Mouse (Mus musculus): ENCODE measurements around the gene Ssh3. TPM values are rescaled to one million over a fixed set of nuclear protein-coding genes. Genes with fewer than 3 reads are reported as not detected.

Ssh3 gene
- 10.8 and 19.7 TPM in 2 replicates for polyA plus RNA-seq (2015; fragmentation: Nextera tagmentation; extraction: Ambion mirVana)

GRCm38 (mm10) chr19:4268566-4269361, at the start of gene Ssh3:
Gene Ssh3 (minus strand): TSS chr19:4269180.

GRCm38 (mm10) chr19:4306190-4306577, 37.2 kb upstream of the Ssh3 start, which contains the start of gene Grk2:
Gene Grk2 (minus strand): TSS chr19:4306222.

GRCm38 (mm10) chr19:4282898-4283553, 14.0 kb upstream of the Ssh3 start, which contains the start of gene Ankrd13d:
Gene Ankrd13d (minus strand): TSS chr19:4283137.

GRCm38 (mm10) chr19:4231253-4232185, 37.5 kb downstream of the Ssh3 start, which contains the start of gene Pold4:
Gene Pold4 (plus strand): TSS chr19:4231899.

GRCm38 (mm10) chr19:4214071-4214770, 54.8 kb downstream of the Ssh3 start, which contains the start of the genes Clcf1 and AC109138.7:
Gene Clcf1 (plus strand): TSS chr19:4214238.
Gene AC109138.7 (plus strand): TSS chr19:4214357.

Small RNA genes within 50 kb of the gene (microRNA-seq; reads per million reads assigned to microRNA genes)
- gene Gm26115 (ENCODE audit: borderline replicate concordance, insufficient number of aligned reads) = not detected
- 1.1 reads per million for gene Mir6985 (ENCODE audit: borderline replicate concordance, insufficient number of aligned reads)

Other genes starting within 250 kb of the Ssh3 start
- gene Gstp1, start 231.2 kb downstream of the Ssh3 start, polyA plus RNA-seq (2015; fragmentation: Nextera tagmentation; extraction: Ambion mirVana) = 407 and 489 TPM in 2 replicates
- 6.0 and 9.7 TPM in 2 replicates for gene Gstp2, start 223.2 kb downstream of the Ssh3 start, polyA plus RNA-seq (2015; fragmentation: Nextera tagmentation; extraction: Ambion mirVana)
- gene Gstp3, start 209.6 kb downstream of the Ssh3 start, polyA plus RNA-seq (2015; fragmentation: Nextera tagmentation; extraction: Ambion mirVana) = 3.0 and 3.5 TPM in 2 replicates
- not detected in 2 replicates for gene Cabp2, start 187.6 kb downstream of the Ssh3 start, polyA plus RNA-seq (2015; fragmentation: Nextera tagmentation; extraction: Ambion mirVana)
- 66.6 and 102 TPM in 2 replicates for gene Cdk2ap2, start 172.0 kb downstream of the Ssh3 start, polyA plus RNA-seq (2015; fragmentation: Nextera tagmentation; extraction: Ambion mirVana)
- gene Pitpnm1, start 169.2 kb downstream of the Ssh3 start, polyA plus RNA-seq (2015; fragmentation: Nextera tagmentation; extraction: Ambion mirVana) = 12.9 and 14.0 TPM in 2 replicates
- gene Aip, start 143.3 kb downstream of the Ssh3 start, polyA plus RNA-seq (2015; fragmentation: Nextera tagmentation; extraction: Ambion mirVana) = 78.0 and 102 TPM in 2 replicates
- not detected in 2 replicates for gene Gpr152, start 129.4 kb downstream of the Ssh3 start, polyA plus RNA-seq (2015; fragmentation: Nextera tagmentation; extraction: Ambion mirVana)
- gene Cabp4, start 125.1 kb downstream of the Ssh3 start, polyA plus RNA-seq (2015; fragmentation: Nextera tagmentation; extraction: Ambion mirVana) = 0.03 and 0.06 TPM in 2 replicates
- 169 and 210 TPM in 2 replicates for gene Coro1b, start 120.6 kb downstream of the Ssh3 start, polyA plus RNA-seq (2015; fragmentation: Nextera tagmentation; extraction: Ambion mirVana)
- 2.5 and 4.9 TPM in 2 replicates for gene Ptprcap, start 115.6 kb downstream of the Ssh3 start, polyA plus RNA-seq (2015; fragmentation: Nextera tagmentation; extraction: Ambion mirVana)
- gene Rps6kb2, start 105.8 kb downstream of the Ssh3 start, polyA plus RNA-seq (2015; fragmentation: Nextera tagmentation; extraction: Ambion mirVana) = 30.3 and 45.3 TPM in 2 replicates
- 3.3 and 4.0 TPM in 2 replicates for gene Carns1, start 93.7 kb downstream of the Ssh3 start, polyA plus RNA-seq (2015; fragmentation: Nextera tagmentation; extraction: Ambion mirVana)
- 3.2 and 4.0 TPM in 2 replicates for gene Tbc1d10c, start 77.9 kb downstream of the Ssh3 start, polyA plus RNA-seq (2015; fragmentation: Nextera tagmentation; extraction: Ambion mirVana)
- 713 and 730 TPM in 2 replicates for gene Ppp1ca, start 77.1 kb downstream of the Ssh3 start, polyA plus RNA-seq (2015; fragmentation: Nextera tagmentation; extraction: Ambion mirVana)
- gene Rad9a, start 67.5 kb downstream of the Ssh3 start, polyA plus RNA-seq (2015; fragmentation: Nextera tagmentation; extraction: Ambion mirVana) = 11.1 and 14.0 TPM in 2 replicates
- gene Clcf1, start 54.9 kb downstream of the Ssh3 start, polyA plus RNA-seq (2015; fragmentation: Nextera tagmentation; extraction: Ambion mirVana) = 3.1 and 4.0 TPM in 2 replicates
- gene AC109138.7, start 54.8 kb downstream of the Ssh3 start, polyA plus RNA-seq (2015; fragmentation: Nextera tagmentation; extraction: Ambion mirVana) = not detected in 2 replicates
- 63.7 and 66.1 TPM in 2 replicates for gene Pold4, start 37.3 kb downstream of the Ssh3 start, polyA plus RNA-seq (2015; fragmentation: Nextera tagmentation; extraction: Ambion mirVana)
- gene Ankrd13d, start 14.0 kb upstream of the Ssh3 start, polyA plus RNA-seq (2015; fragmentation: Nextera tagmentation; extraction: Ambion mirVana) = 5.3 and 7.1 TPM in 2 replicates
- 11.0 and 11.6 TPM in 2 replicates for gene Grk2, start 37.0 kb upstream of the Ssh3 start, polyA plus RNA-seq (2015; fragmentation: Nextera tagmentation; extraction: Ambion mirVana)
- gene Kdm2a, start 129.1 kb upstream of the Ssh3 start, polyA plus RNA-seq (2015; fragmentation: Nextera tagmentation; extraction: Ambion mirVana) = 22.5 and 28.7 TPM in 2 replicates
- gene Rhod, start 170.3 kb upstream of the Ssh3 start, polyA plus RNA-seq (2015; fragmentation: Nextera tagmentation; extraction: Ambion mirVana) = 46.9 and 47.7 TPM in 2 replicates
- 5.9 and 13.5 TPM in 2 replicates for gene Syt12, start 208.3 kb upstream of the Ssh3 start, polyA plus RNA-seq (2015; fragmentation: Nextera tagmentation; extraction: Ambion mirVana)
- 3.0 and 6.4 TPM in 2 replicates for gene 2010003K11Rik, start 229.4 kb upstream of the Ssh3 start, polyA plus RNA-seq (2015; fragmentation: Nextera tagmentation; extraction: Ambion mirVana)
- gene Pcx, start 241.3 kb upstream of the Ssh3 start, polyA plus RNA-seq (2015; fragmentation: Nextera tagmentation; extraction: Ambion mirVana) = 49.5 and 120 TPM in 2 replicates

Data from adrenal gland, postnatal 0 days (tissue).